Mouse (Mus musculus): ENCODE measurements around the gene Gnb3. TPM values are rescaled to one million over a fixed set of nuclear protein-coding genes. Genes with fewer than 3 reads are reported as not detected.
A peak's percentile ranks its signal among the peaks of the same experiment; 100 is the strongest.

The Gnb3 gene
- polyA plus RNA-seq, 2 experiments: 0.03 to 0.23 TPM

- no peak for TF ChIP-seq EP300 (IDR thresholded peaks at IDR 0.05; ENCODE audit: low read depth)
- no peak for TF ChIP-seq CTCF (IDR thresholded peaks at IDR 0.05; ENCODE audit: low read depth)
- Histone ChIP-seq H3K9ac (replicated peaks) (no peak overlapping the region), H3K4me1 (replicated peaks; ENCODE audit: control insufficient read depth in 2 of 2, insufficient read depth in 2 of 2, low read length in 1 of 2) (no peaks in the 10 kb centered on the region), H3K36me3 (replicated peaks; ENCODE audit: control insufficient read depth, insufficient read depth, low read depth) (no peaks in the 10 kb centered on the region), H3K4me3 (ENCODE audit: insufficient read depth in 1 of 2, low read depth in 2 of 2, low read length in 2 of 2) (no peak overlapping the region), H3K27ac (no peak overlapping the region), H3K9me3 (ENCODE audit: control insufficient read depth, low read length) (no peaks in the 10 kb centered on the region), H3K27me3 (ENCODE audit: control insufficient read depth, insufficient read depth, low read length) (peaks cover 63% of the 10 kb centered on the region), H3K4me2 (ENCODE audit: low read depth) (no peak overlapping the region)
- ATAC-seq (ENCODE audit: insufficient read depth) (no peak), DNase-seq (ENCODE audit: low read depth in 3 of 3, low spot score in 3 of 3) (no peak)
- 40% methylated on average over 3 of the region's 3 CpGs for WGBS (ENCODE audit: insufficient replicate concordance)
Observed at GRCm38 (mm10) chr6:124861802-124862201, 21.7 kb upstream of the Gnb3 start.

- H3K36me3 ChIP-seq (replicated peaks; ENCODE audit: control insufficient read depth, insufficient read depth, low read depth): no peaks in the 10 kb centered on the region
- H3K27me3 ChIP-seq (ENCODE audit: control insufficient read depth, insufficient read depth, low read length): peaks cover 68% of the 10 kb centered on the region
- TF ChIP-seq EP300 (IDR thresholded peaks at IDR 0.05; ENCODE audit: low read depth) (no peak), CTCF (IDR thresholded peaks at IDR 0.05; ENCODE audit: low read depth) (no peak)
- H3K27ac ChIP-seq: no peak overlapping the region
- WGBS (ENCODE audit: insufficient replicate concordance): 75% methylated on average over 19 of the region's 19 CpGs
- no peaks in the 10 kb centered on the region for H3K9me3 ChIP-seq (ENCODE audit: control insufficient read depth, low read length)
- DNase-seq (ENCODE audit: low read depth in 3 of 3, low spot score in 3 of 3): no peak
- H3K4me1 ChIP-seq (replicated peaks; ENCODE audit: control insufficient read depth in 2 of 2, insufficient read depth in 2 of 2, low read length in 1 of 2): no peaks in the 10 kb centered on the region
- H3K4me3 ChIP-seq (ENCODE audit: insufficient read depth in 1 of 2, low read depth in 2 of 2, low read length in 2 of 2): no peak overlapping the region
- no peak overlapping the region for H3K9ac ChIP-seq (replicated peaks)
- no peak for ATAC-seq (ENCODE audit: insufficient read depth)
- H3K4me2 ChIP-seq (ENCODE audit: low read depth): no peak overlapping the region
Observed at GRCm38 (mm10) chr6:124861266-124861665, 21.2 kb upstream of the Gnb3 start.

DNA sequence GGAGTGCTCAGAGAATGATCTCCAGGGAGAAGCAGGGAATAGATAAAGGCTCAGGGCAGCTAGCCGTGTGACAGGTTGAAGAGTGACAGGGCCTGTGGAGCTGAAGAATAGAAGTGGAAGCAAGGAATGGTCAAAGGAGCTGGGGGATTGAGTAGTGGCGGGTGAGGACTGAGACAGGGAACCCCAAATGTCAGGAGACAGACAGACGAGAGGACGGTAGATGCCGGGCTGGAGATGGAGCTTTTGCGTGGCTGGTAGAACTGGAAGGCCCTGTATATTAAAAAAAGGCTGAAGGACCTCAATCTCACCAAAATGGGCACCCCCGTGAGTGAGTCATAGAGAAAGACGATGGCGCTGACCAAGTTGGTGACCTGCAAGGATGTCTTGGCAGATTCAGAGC is 20.4 kb upstream of the Gnb3 start:
- Histone ChIP-seq H3K27me3 (ENCODE audit: control insufficient read depth, insufficient read depth, low read length) (peaks cover 76% of the 10 kb centered on the region), H3K27ac (no peak overlapping the region), H3K36me3 (replicated peaks; ENCODE audit: control insufficient read depth, insufficient read depth, low read depth) (no peaks in the 10 kb centered on the region), H3K9me3 (ENCODE audit: control insufficient read depth, low read length) (no peaks in the 10 kb centered on the region), H3K9ac (replicated peaks) (no peak overlapping the region), H3K4me3 (ENCODE audit: insufficient read depth in 1 of 2, low read depth in 2 of 2, low read length in 2 of 2) (no peak overlapping the region), H3K4me2 (ENCODE audit: low read depth) (no peak overlapping the region), H3K4me1 (replicated peaks; ENCODE audit: control insufficient read depth in 2 of 2, insufficient read depth in 2 of 2, low read length in 1 of 2) (no peaks in the 10 kb centered on the region)
- no peak for ATAC-seq (ENCODE audit: insufficient read depth)
- DNase-seq (ENCODE audit: low read depth in 3 of 3, low spot score in 3 of 3): no peak
- no peak for TF ChIP-seq EP300 (IDR thresholded peaks at IDR 0.05; ENCODE audit: low read depth)
- TF ChIP-seq CTCF (IDR thresholded peaks at IDR 0.05; ENCODE audit: low read depth): no peak
- 68% methylated on average over 9 of the region's 9 CpGs for WGBS (ENCODE audit: insufficient replicate concordance)

GRCm38 (mm10) chr6:124859725-124860124 is 19.6 kb upstream of the Gnb3 start:
- H3K4me1 ChIP-seq (replicated peaks; ENCODE audit: control insufficient read depth in 2 of 2, insufficient read depth in 2 of 2, low read length in 1 of 2): no peaks in the 10 kb centered on the region
- no peaks in the 10 kb centered on the region for H3K9me3 ChIP-seq (ENCODE audit: control insufficient read depth, low read length)
- DNase-seq (ENCODE audit: low read depth in 3 of 3, low spot score in 3 of 3) (peak; percentile 24 to 33 (median 26)), ATAC-seq (ENCODE audit: insufficient read depth) (no peak)
- H3K4me3 ChIP-seq (ENCODE audit: insufficient read depth in 1 of 2, low read depth in 2 of 2, low read length in 2 of 2): no peak overlapping the region
- TF ChIP-seq CTCF (IDR thresholded peaks at IDR 0.05; ENCODE audit: low read depth) (peak; percentile 88), EP300 (IDR thresholded peaks at IDR 0.05; ENCODE audit: low read depth) (no peak)
- no peaks in the 10 kb centered on the region for H3K36me3 ChIP-seq (replicated peaks; ENCODE audit: control insufficient read depth, insufficient read depth, low read depth)
- H3K4me2 ChIP-seq (ENCODE audit: low read depth): no peak overlapping the region
- WGBS (ENCODE audit: insufficient replicate concordance): 4% methylated on average over 12 of the region's 12 CpGs
- no peak overlapping the region for H3K9ac ChIP-seq (replicated peaks)
- H3K27me3 ChIP-seq (ENCODE audit: control insufficient read depth, insufficient read depth, low read length): peaks cover 75% of the 10 kb centered on the region
- H3K27ac ChIP-seq: no peak overlapping the region

DNA sequence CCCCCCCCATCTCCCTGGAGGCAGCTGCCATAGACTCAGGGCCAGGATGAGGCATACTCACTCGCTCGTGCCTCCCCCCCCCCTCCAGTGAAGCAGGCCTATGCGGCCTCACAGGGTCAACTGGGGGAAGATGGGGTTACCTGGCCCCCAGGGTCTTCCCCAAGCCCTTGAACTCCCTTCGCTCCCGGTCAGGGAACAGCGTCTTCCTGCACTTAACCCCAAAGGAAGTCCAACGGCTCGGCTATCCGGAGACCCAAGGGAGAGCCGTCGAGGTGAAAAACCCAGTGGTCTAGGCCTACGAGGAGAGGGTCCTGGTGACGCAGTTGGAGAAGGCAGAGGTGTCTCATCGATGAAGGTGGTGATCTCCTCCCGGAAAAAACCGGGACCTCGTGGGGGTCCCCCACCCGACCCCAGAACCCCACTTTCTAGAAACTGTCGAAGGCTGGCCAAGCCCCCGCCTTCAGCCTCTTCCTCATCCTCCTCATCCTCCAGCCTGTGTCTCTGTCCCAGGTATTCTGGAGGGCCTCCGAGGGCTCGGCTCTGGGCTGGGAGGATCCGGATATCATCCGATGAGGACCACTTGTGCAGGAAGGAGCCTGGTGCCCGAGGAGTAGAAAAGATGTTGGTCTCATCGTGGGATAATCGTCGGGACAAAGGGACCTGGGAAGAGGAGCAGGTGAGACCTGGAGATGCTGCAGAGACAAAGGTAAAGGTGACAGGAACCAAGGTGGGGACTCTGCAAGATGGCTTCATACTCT is 18.7 kb upstream of the Gnb3 start:
- TF ChIP-seq CTCF (IDR thresholded peaks at IDR 0.05; ENCODE audit: low read depth) (no peak), EP300 (IDR thresholded peaks at IDR 0.05; ENCODE audit: low read depth) (no peak)
- ATAC-seq (ENCODE audit: insufficient read depth): no peak
- H3K27me3 ChIP-seq (ENCODE audit: control insufficient read depth, insufficient read depth, low read length): peaks cover 68% of the 10 kb centered on the region
- H3K4me3 ChIP-seq (ENCODE audit: insufficient read depth in 1 of 2, low read depth in 2 of 2, low read length in 2 of 2): no peak overlapping the region
- H3K4me2 ChIP-seq (ENCODE audit: low read depth): no peak overlapping the region
- no peak overlapping the region for H3K27ac ChIP-seq
- no peaks in the 10 kb centered on the region for H3K9me3 ChIP-seq (ENCODE audit: control insufficient read depth, low read length)
- 53% methylated on average over 28 of the region's 28 CpGs for WGBS (ENCODE audit: insufficient replicate concordance)
- H3K36me3 ChIP-seq (replicated peaks; ENCODE audit: control insufficient read depth, insufficient read depth, low read depth): no peaks in the 10 kb centered on the region
- DNase-seq (ENCODE audit: low read depth in 3 of 3, low spot score in 3 of 3): no peak
- H3K4me1 ChIP-seq (replicated peaks; ENCODE audit: control insufficient read depth in 2 of 2, insufficient read depth in 2 of 2, low read length in 1 of 2): no peaks in the 10 kb centered on the region
- H3K9ac ChIP-seq (replicated peaks): no peak overlapping the region
